Mouse (Mus musculus): ENCODE measurements around the gene Gpr171.
A peak's percentile ranks its signal among the peaks of the same experiment; 100 is the strongest.
"Not testable (repeated sequence)": the region's sequence is repeated elsewhere in the genome, so short reads cannot be mapped to it uniquely, and the experiment has no call there.

The Gpr171 gene

GRCm38 (mm10) chr3:59101218-59101986, at the start of gene Gpr171:
TSS of gene Gpr171 (minus strand) at chr3:59101821.
- peak; percentile 65 to 67 for DNase-seq (ENCODE audit: low spot score in 2 of 2)

- no peak for DNase-seq (ENCODE audit: low spot score in 2 of 2)
These were observed 49.0 kb upstream of the Gpr171 start for GRCm38 (mm10) chr3:59150624-59151023.

GRCm38 (mm10) chr3:59149646-59150045, 48.0 kb upstream of the Gpr171 start:
- DNase-seq (ENCODE audit: low spot score in 2 of 2): no peak

GRCm38 (mm10) chr3:59145194-59145593, 43.6 kb upstream of the Gpr171 start:
- no peak for DNase-seq (ENCODE audit: low spot score in 2 of 2)

GRCm38 (mm10) chr3:59141507-59142305, 40.1 kb upstream of the Gpr171 start:
- DNase-seq (ENCODE audit: low spot score in 2 of 2): no peak

DNA sequence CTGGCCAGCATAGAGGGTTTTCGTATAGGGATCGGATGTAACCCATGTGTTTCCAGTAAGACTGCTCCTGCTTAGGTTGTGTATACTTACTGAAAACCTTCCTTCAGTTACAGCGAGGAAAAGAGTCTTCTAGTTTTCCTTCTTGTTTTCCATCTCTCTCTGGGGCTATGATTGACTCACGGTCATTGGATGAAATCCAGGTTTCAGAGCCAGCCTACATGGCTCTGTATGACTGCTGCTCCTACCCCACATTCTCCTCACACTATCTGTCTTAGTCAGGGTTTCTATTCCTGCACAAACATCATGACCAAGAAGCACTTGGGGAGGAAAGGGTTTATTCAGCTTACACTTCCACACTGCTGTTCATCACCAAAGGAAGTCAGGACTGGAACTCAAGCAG, 39.3 kb upstream of the Gpr171 start:
- not testable (repeated sequence) for DNase-seq (ENCODE audit: low spot score in 2 of 2)

DNA sequence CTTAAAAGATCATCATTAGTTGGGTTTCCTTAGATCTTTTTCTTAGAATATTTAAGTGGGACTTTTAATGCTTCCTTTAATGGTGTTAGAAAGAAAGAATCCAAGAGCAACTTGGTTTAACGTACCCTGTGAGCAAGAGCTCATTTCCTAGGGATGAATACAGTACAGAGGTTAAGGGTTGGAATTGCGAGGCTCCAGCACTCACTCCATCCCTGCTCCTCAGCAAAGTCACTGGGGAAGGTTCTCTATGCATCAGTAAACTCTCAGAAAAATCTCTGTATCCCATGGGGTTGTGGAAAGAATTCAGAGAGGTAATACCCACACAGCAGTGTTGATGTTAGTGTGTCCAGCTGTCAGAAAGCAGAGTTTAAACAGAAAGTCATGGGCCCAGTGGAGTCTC, 38.5 kb upstream of the Gpr171 start:
- no peak for DNase-seq (ENCODE audit: low spot score in 2 of 2)

GRCm38 (mm10) chr3:59139651-59140051, 38.0 kb upstream of the Gpr171 start:
- DNase-seq (ENCODE audit: low spot score in 2 of 2): no peak

DNA sequence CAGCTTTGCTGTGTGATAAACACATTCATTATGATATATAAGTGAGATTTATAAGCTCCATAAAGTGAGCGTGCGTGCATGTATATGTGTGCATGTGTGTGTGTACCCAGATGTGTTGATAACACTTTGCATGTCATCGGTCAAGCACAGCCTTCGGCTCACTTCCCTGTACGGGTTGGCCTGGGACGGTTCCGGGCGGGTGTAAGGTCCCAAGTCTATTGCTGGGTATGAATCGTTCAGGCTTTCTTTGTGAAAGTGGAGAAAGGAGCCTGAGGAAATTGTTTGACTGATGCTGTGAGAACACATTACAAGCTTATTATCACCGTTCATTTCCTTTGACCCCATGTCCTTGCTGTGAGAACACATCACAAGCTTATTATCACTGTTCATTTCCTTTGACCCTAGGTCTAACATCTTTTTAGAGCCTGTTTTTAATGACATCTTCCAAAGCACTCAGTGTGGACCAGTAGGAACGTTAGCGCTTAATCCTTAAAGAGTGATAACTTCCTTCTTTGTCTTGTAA, 37.4 kb upstream of the Gpr171 start:
- no peak for DNase-seq (ENCODE audit: low spot score in 2 of 2)

DNA sequence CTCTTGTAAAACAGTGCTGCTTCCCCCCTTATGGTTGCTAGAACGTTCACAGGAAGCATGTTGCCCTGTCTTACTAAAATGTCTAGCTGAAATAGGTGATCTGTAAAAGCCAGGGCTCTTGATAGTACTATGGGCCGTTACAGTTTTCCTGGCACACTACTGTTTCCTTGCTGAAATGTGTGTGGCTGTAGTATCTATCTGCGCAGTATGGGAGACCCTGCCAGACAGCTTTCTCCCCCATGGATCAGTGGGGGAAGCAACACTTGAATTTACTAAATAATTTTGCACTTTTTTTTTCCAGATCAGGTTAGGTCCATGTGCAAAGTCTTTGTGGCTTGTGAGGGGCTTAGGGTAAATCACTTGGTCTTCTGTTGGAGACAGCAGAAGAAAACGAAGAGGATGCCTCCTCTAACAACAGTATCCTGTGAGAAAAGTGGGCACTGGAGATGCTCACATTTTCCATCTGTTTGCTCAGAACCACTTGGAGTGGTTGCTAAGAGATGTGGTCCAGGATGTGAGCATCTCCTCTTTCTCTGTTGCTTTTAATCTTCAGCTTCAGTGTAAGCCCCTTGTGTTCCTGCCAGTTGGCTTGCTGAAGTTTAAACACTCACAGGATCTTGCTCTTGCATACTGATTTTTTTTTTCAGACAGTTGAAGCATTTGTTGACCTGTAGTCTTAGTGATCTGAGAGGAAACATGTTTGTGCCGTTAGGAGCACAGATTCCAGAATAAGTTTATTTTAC, 34.5 kb upstream of the Gpr171 start:
- DNase-seq (ENCODE audit: low spot score in 2 of 2): no peak

DNA sequence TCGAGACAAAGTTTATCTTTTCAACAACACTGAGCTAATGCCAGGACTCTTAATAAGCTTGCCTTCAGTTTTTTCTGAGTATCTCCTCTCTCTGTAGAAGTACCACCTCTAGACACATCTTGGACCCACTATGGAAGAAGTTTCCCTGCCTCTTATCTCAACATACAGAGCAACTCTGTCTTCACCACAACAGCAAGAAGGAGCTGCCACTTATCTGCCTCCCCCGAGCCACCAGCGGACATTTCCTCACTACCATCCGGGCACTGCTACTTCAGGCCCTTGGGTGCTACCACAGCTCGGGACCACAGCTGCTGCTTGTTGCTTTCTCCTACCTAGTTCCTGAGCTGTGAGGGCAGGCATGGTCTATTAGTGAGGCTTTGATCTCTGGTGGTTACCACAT, 31.6 kb upstream of the Gpr171 start:
- no peak for DNase-seq (ENCODE audit: low spot score in 2 of 2)

GRCm38 (mm10) chr3:59131966-59132365, 30.3 kb upstream of the Gpr171 start:
- DNase-seq (ENCODE audit: low spot score in 2 of 2): no peak

GRCm38 (mm10) chr3:59131081-59131480, 29.5 kb upstream of the Gpr171 start:
- no peak for DNase-seq (ENCODE audit: low spot score in 2 of 2)

- DNase-seq (ENCODE audit: low spot score in 2 of 2): no peak
These were observed 28.8 kb upstream of the Gpr171 start for GRCm38 (mm10) chr3:59130431-59130830.

GRCm38 (mm10) chr3:59129547-59129946, 27.9 kb upstream of the Gpr171 start:
- no peak for DNase-seq (ENCODE audit: low spot score in 2 of 2)

DNA sequence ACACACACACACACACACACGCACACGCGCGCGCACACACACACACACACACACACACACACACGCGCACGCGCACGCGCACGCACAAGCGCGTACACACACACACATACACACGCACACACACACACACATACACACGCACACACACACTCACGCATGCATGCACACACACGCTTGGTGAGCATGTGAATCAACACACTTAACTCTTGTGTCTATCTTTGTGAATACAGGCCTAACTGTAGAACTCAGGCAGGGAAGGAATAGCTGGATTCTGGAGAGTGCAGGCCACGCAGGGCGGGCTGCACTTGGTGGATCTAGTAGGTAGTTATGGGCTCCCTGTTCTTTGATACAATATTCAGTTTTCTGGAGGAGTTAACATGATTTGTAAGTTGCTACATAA, 27.1 kb upstream of the Gpr171 start:
- no peak for DNase-seq (ENCODE audit: low spot score in 2 of 2)

- DNase-seq (ENCODE audit: low spot score in 2 of 2): no peak
These were observed 24.3 kb upstream of the Gpr171 start for GRCm38 (mm10) chr3:59125783-59126555.

- DNase-seq (ENCODE audit: low spot score in 2 of 2): no peak
These were observed 23.4 kb upstream of the Gpr171 start for GRCm38 (mm10) chr3:59125022-59125421.

- no peak for DNase-seq (ENCODE audit: low spot score in 2 of 2)
These were observed 20.3 kb upstream of the Gpr171 start for GRCm38 (mm10) chr3:59121780-59122449.

DNA sequence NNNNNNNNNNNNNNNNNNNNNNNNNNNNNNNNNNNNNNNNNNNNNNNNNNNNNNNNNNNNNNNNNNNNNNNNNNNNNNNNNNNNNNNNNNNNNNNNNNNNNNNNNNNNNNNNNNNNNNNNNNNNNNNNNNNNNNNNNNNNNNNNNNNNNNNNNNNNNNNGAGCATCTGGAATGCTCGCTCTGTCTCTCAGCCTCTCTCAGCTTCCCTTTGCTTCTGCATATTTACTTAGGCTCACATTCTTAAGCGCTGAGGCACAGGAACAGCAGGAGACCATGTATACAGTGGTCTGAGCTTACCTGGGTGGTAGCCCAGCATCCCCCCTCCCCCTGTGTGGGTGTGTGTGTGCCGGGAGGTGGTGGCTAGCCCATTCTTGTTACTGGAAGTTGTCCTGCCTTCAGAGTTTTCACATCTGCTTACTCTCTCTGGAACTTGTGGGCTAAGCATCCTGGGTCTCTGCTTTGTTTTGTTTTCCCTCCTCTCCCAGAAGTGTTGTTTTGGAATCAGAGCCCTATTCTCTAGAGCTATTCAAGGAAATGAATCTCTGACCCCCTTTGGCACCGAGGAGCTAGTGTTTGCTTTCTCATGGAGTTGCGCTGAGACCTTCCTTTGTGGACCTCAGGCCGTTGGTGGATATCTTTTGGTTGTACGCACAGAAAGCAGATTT, 19.6 kb upstream of the Gpr171 start:
- no peak for DNase-seq (ENCODE audit: low spot score in 2 of 2)

Measured in spleen, postnatal 36 days (tissue).